ENCODE assay signal across 10 mouse cellular contexts in the genomic region with DNA sequence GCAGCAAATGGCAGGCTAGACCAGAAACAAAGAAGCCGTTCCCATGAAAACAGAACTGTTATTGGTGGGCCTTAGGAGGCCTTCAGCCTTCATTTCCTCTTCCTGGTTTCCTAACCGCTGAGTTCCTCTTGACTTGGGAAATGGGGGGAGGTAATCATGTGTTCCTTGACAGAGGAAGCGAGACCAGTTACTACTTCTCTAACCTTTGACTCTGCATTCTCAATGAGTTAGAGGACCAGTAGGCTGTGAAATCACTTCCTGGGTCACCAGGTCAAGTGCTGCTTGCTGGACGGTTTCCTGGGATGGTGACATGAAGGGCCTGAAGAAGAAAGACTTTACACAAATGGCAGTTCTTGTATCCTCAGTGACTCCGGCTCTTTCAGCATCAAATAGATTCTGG. TPM values are rescaled to one million over a fixed set of nuclear protein-coding genes. Genes with fewer than 3 reads are reported as not detected.
DNase-seq lines count a peak whose midpoint lies in the region; ATAC-seq and TF ChIP-seq lines count a peak whose summit lies in the region.
"Had no signal": no experiment of that assay in that cellular context is flagged by ENCODE, and none has a peak within 500 bp of the region (broad histone marks: within the 10 kb centered on the region; RNA-seq: fewer than 3 reads in every experiment).

No protein-coding gene starts in this region.

- H3K4me1 ChIP-seq in testis, adult 2 months (ENCODE audit: control insufficient read depth, insufficient read depth, low read length): no peaks in the 10 kb centered on the region
- H3K4me1 ChIP-seq in lung, embryonic 15.5 days: no peaks in the 10 kb centered on the region
- no peaks in the 10 kb centered on the region for H3K4me1 ChIP-seq in intestine, postnatal 0 days (replicated peaks; ENCODE audit: control insufficient read depth, insufficient read depth, low read length)
- peaks cover 4% of the 10 kb centered on the region; the same call in 1 of the 2 replicates for H3K4me1 ChIP-seq in forebrain, embryonic 13.5 days
- H3K4me1 ChIP-seq in hindbrain, embryonic 12.5 days: peaks cover 3% of the 10 kb centered on the region; the same call in 1 of the 2 replicates

- no peak overlapping the region for H3K4me2 ChIP-seq in lung, embryonic 15.5 days
- no peak overlapping the region for H3K4me2 ChIP-seq in intestine, postnatal 0 days (replicated peaks; ENCODE audit: low read depth)
- no peak overlapping the region for H3K4me2 ChIP-seq in forebrain, embryonic 13.5 days
- no peak overlapping the region for H3K4me2 ChIP-seq in hindbrain, embryonic 12.5 days (replicated peaks)

- DNase-seq in testis, postnatal 14 days (ENCODE audit: low spot score): no peak
- peak; percentile 46 for DNase-seq in kidney, adult 11 months
- DNase-seq: right cerebral cortex, adult 18-20 months had no signal

- no peak overlapping the region for H3K4me3 ChIP-seq in testis, adult 2 months (ENCODE audit: control insufficient read depth, low read depth, low read length)
- no peak overlapping the region for H3K4me3 ChIP-seq in lung, embryonic 15.5 days
- no peak overlapping the region for H3K4me3 ChIP-seq in intestine, postnatal 0 days (ENCODE audit: low read depth, low read length)
- no peak overlapping the region for H3K4me3 ChIP-seq in forebrain, embryonic 13.5 days
- no peak overlapping the region for H3K4me3 ChIP-seq in hindbrain, embryonic 12.5 days

- H3K36me3 ChIP-seq in testis, adult 2 months (ENCODE audit: control insufficient read depth, insufficient read depth, low read length): no peaks in the 10 kb centered on the region
- H3K36me3 ChIP-seq in lung, embryonic 15.5 days: no peaks in the 10 kb centered on the region
- H3K36me3 ChIP-seq in intestine, postnatal 0 days (ENCODE audit: control insufficient read depth, insufficient read depth): no peaks in the 10 kb centered on the region
- H3K36me3 ChIP-seq in forebrain, embryonic 13.5 days (ENCODE audit: poor library complexity, severe bottlenecking): no peaks in the 10 kb centered on the region
- H3K36me3 ChIP-seq in hindbrain, embryonic 12.5 days: no peaks in the 10 kb centered on the region

- WGBS in lung, embryonic 15.5 days: 42% methylated on average over 5 of the region's 5 CpGs
- 62% methylated on average over 5 of the region's 5 CpGs for WGBS in intestine, postnatal 0 days
- WGBS in forebrain, embryonic 13.5 days: 85% methylated on average over 5 of the region's 5 CpGs
- WGBS in hindbrain, embryonic 12.5 days: 54% methylated on average over 5 of the region's 5 CpGs

- ATAC-seq in lung, embryonic 15.5 days (ENCODE audit: borderline replicate concordance, extremely low read depth, low FRiP score, low TSS enrichment): no peak
- no peak for ATAC-seq in cerebellum, adult (ENCODE audit: insufficient number of reproducible peaks, low FRiP score, low TSS enrichment)
- ATAC-seq in intestine, postnatal 0 days: no peak
- no peak for ATAC-seq in forebrain, embryonic 13.5 days
- ATAC-seq in hindbrain, embryonic 12.5 days (ENCODE audit: low FRiP score): no peak

- no peak for TF ChIP-seq CTCF in testis, adult 2 months (IDR thresholded peaks at IDR 0.05; ENCODE audit: control insufficient read depth, insufficient read depth, insufficient replicate concordance, low read depth, low read length)
- TF ChIP-seq CTCF in intestine, postnatal 0 days (IDR thresholded peaks at IDR 0.05; ENCODE audit: low read depth): no peak

- no peak overlapping the region for H3K9ac ChIP-seq in lung, embryonic 15.5 days
- no peak overlapping the region for H3K9ac ChIP-seq in intestine, postnatal 0 days (ENCODE audit: low read depth, low read length)
- no peak overlapping the region for H3K9ac ChIP-seq in forebrain, embryonic 13.5 days
- H3K9ac ChIP-seq in hindbrain, embryonic 12.5 days: no peak overlapping the region
- H3K9ac ChIP-seq: liver, embryonic 14.5 days had no signal

- H3K27ac ChIP-seq in testis, adult 2 months (ENCODE audit: control insufficient read depth, insufficient read depth, low read depth, low read length): peak overlapping the region; percentile 25; the same call in 1 of the 2 replicates
- H3K27ac ChIP-seq in lung, embryonic 15.5 days: 0 out of 2 replicates have a peak overlapping the region, but pooled peaks have one; percentile 19
- H3K27ac ChIP-seq in intestine, postnatal 0 days (ENCODE audit: low read depth, low read length): no peak overlapping the region
- H3K27ac ChIP-seq in forebrain, embryonic 13.5 days: no peak overlapping the region
- no peak overlapping the region for H3K27ac ChIP-seq in hindbrain, embryonic 12.5 days
- H3K27ac ChIP-seq: liver, embryonic 14.5 days had no signal

- H3K27me3 ChIP-seq in testis, adult 2 months (ENCODE audit: control insufficient read depth, insufficient read depth, low read length): no peaks in the 10 kb centered on the region
- H3K27me3 ChIP-seq in lung, embryonic 15.5 days: no peaks in the 10 kb centered on the region
- H3K27me3 ChIP-seq in intestine, postnatal 0 days (replicated peaks; ENCODE audit: control insufficient read depth, insufficient read depth, low read length): no peaks in the 10 kb centered on the region
- no peaks in the 10 kb centered on the region for H3K27me3 ChIP-seq in forebrain, embryonic 13.5 days
- H3K27me3 ChIP-seq in hindbrain, embryonic 12.5 days: no peaks in the 10 kb centered on the region

- no peak for TF ChIP-seq POLR2A in testis, adult 2 months (IDR thresholded peaks at IDR 0.05; ENCODE audit: control insufficient read depth, low read depth, low read length)

- H3K9me3 ChIP-seq in lung, embryonic 15.5 days: no peaks in the 10 kb centered on the region
- no peaks in the 10 kb centered on the region for H3K9me3 ChIP-seq in intestine, postnatal 0 days (ENCODE audit: control insufficient read depth)
- no peaks in the 10 kb centered on the region for H3K9me3 ChIP-seq in forebrain, embryonic 13.5 days (replicated peaks)
- no peaks in the 10 kb centered on the region for H3K9me3 ChIP-seq in hindbrain, embryonic 12.5 days (replicated peaks)

RNA-seq across cellular contexts. Expression of a gene that starts 32.1 kb away (rescaled TPM):
- polyA plus RNA-seq in testis, adult 2 months (2012; rRNA removed): 81.5 and 91.7 TPM in 2 replicates
- 66.8 and 68.4 TPM in 2 replicates for polyA plus RNA-seq in lung, embryonic 15.5 days (2015; fragmentation: Nextera tagmentation; extraction: Ambion mirVana)
- 13.5 and 15.6 TPM in 2 replicates for polyA plus RNA-seq in intestine, postnatal 0 days (2015; fragmentation: Nextera tagmentation; extraction: Ambion mirVana)
- polyA plus RNA-seq in forebrain, embryonic 13.5 days (2015; fragmentation: Nextera tagmentation; extraction: Ambion mirVana): 137 and 149 TPM in 2 replicates
- polyA plus RNA-seq in hindbrain, embryonic 12.5 days (2016; fragmentation: Nextera tagmentation; extraction: Ambion mirVana): 104 and 105 TPM in 2 replicates

RNA-seq across cellular contexts. Expression of a gene that starts 45.0 kb away (rescaled TPM):
- 0.44 and 0.96 TPM in 2 replicates for polyA plus RNA-seq in testis, adult 2 months (2012; rRNA removed)
- 10.0 and 11.4 TPM in 2 replicates for polyA plus RNA-seq in lung, embryonic 15.5 days (2015; fragmentation: Nextera tagmentation; extraction: Ambion mirVana)
- polyA plus RNA-seq in intestine, postnatal 0 days (2015; fragmentation: Nextera tagmentation; extraction: Ambion mirVana): 4.9 and 5.4 TPM in 2 replicates
- 10.3 and 11.3 TPM in 2 replicates for polyA plus RNA-seq in forebrain, embryonic 13.5 days (2015; fragmentation: Nextera tagmentation; extraction: Ambion mirVana)
- 5.8 and 6.4 TPM in 2 replicates for polyA plus RNA-seq in hindbrain, embryonic 12.5 days (2016; fragmentation: Nextera tagmentation; extraction: Ambion mirVana)

Comparison
In these comparisons a context has a peak if more than half of its experiments do, and no peak if none do; other contexts are left out.
1. H3K27ac ChIP-seq: peak in testis, adult 2 months (single experiment) and lung, embryonic 15.5 days (single experiment); none in intestine, postnatal 0 days (single experiment), forebrain, embryonic 13.5 days (single experiment) and hindbrain, embryonic 12.5 days (single experiment).